Mouse (Mus musculus) granulocyte monocyte progenitor cell, adult 5-6 weeks (primary cell): Measurements from ENCODE around the gene Serpina5. TPM values are rescaled to one million over a fixed set of nuclear protein-coding genes. Genes with fewer than 3 reads are reported as not detected.
"Not testable (repeated sequence)": the region's sequence is repeated elsewhere in the genome, so short reads cannot be mapped to it uniquely, and the experiment has no call there.

Source experiments
- ATAC-seq: replicated peaks from 2 replicates; pipeline ENCODE4 v1.8.0; 2016; ENCODE audit warnings: mild to moderate bottlenecking, moderate TSS enrichment, inconsistent platforms; ENCODE audit not compliant: poor library complexity, severe bottlenecking
- total RNA-seq, 2 experiments: library from RNA; stranded (forward) in 1 of 2; stranded (reverse) in 1 of 2; fragments of 200-712, 200-1000 nt in 1 of 2; fragments of >200 nt in 1 of 2; fragmentation: Nextera tagmentation in 1 of 2; gene quantifications; 2 replicates each; pipeline ENCODE4 v1.2.3; 2014 to 2017

Serpina5 gene
- total RNA-seq (2014; fragmentation: Nextera tagmentation): not detected in 2 replicates
- not detected in 2 replicates for total RNA-seq (2017)

- no peak for ATAC-seq
Measured at GRCm38 (mm10) chr12:104100768-104101167, at the start of gene Serpina5. Serpina5 (plus strand) TSS chr12:104101113.

- ATAC-seq: no peak
Measured at GRCm38 (mm10) chr12:104053995-104054394, 46.9 kb upstream of the Serpina5 start.

GRCm38 (mm10) chr12:104055755-104056154 is 45.2 kb upstream of the Serpina5 start:
- ATAC-seq: no peak

DNA sequence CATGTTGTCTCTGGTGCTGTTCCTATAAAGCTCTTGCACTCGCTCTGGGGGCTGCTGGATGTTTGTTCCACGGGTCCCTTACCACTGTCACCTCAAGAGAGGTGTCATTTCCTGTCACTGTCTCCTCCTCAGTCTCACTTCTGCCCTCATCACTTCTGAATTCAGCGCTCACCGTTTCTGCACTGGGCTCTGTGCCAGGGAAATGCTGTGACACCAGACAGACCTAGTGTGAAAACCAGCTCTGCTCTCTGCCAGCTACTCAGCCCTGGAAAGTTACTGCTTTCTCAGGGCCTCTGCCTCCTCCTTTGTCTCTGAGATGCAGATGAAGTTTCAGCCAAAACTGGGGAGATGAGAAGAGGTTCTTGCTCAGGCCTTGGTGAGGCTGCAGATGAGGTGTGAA is 43.9 kb upstream of the Serpina5 start:
- peak; percentile 57 for ATAC-seq

DNA sequence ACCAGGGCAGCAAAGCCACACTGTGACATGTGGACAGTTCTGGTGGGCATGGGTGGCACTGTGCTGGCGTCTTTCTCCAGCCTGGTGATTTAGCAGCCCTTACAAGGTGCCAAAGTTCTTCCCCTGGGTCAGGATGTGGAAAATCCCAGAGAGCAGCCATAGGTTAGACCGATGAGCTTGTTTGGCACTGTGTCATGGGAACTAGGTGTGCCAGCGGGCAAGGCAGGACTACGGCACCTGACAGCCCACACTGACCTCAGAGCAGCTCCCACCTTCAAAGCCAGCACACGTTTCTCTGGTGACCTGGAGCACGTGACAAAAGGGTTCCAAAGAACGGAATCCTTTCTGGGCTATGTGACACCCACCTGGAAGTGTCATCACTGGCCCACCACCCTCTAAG is 43.4 kb upstream of the Serpina5 start:
- no peak for ATAC-seq

- no peak for ATAC-seq
Measured at GRCm38 (mm10) chr12:104060126-104060525, 40.8 kb upstream of the Serpina5 start.

GRCm38 (mm10) chr12:104061862-104062261 is 39.1 kb upstream of the Serpina5 start:
- ATAC-seq: peak; percentile 75

DNA sequence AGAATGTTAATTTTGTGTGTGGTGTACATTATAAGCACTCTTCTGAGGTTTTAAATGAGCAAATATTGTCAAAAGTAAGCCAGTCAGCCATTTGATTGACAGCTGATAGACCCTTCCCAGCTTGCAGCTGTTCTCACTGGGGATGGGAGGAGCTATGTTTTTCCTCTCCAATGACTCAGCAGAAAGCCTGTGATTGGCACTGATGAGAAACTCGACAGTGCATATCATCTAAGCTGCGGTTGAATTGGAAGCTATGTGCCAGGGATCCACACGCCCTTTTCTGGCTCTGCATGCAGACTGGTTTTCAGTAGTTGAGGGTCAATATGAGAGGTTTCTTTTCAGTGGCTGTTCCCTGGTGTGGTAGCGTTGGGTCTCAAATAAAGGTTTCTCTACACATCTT is 36.4 kb upstream of the Serpina5 start:
- no peak for ATAC-seq

DNA sequence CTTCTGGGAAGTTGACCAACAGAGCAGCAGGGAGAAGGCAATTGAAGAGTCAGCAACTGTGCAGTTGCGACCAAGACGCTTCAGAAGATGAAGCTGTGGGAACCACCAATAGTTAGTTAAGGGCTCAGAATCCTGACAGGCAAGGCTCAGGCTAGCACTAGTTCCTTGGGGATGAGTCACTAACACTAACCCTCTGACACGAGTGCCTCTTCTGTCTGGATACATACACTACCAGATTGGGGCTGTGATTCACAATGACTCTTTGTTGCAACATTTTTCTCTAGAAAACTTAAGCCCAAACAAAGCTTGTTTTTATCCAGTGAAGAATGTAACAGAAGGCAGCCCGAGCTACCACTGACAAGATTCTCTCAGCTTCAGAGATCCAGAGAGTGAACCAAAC is 35.9 kb upstream of the Serpina5 start:
- ATAC-seq: no peak

GRCm38 (mm10) chr12:104066241-104066640 is 34.7 kb upstream of the Serpina5 start:
- peak; percentile 54 for ATAC-seq

DNA sequence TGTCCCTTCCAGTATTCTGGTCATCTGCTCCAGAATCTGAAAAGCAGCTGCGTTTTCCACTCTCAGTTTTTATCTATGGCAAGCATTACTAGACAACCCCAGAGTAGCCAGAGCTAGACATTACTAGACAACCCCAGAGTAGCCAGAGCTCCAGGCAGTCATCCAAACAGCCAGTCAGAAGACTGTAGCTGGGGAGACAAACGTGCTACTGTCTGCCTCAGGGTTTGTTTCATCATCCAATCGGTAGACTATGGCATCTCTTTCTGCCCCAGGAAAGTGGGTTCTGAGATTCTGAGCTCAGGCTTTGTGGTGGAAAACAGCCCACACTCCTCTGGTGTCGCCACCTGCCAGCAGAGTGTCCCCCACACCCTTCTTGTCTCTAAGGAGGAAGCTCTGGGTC is 33.4 kb upstream of the Serpina5 start:
- ATAC-seq: peak; percentile 78

DNA sequence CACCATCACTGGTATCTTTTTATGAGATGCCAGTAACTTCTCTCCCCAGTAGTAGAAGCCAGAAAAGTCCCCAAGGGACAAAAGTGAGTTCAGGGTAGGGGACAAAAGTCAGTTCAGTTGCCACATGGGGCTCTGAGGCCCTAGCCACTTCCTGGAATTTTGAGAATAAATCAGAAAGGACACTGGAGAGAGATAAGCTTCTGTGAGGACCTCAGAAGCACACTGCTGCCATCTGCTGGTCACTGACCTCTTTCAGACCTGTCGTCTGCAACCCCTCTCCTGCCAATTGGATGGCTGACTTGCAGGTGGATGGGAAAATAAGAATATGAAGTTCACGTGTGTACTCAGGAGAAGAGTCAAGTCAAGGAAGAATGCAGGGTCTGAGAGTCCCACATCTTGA is 31.3 kb upstream of the Serpina5 start:
- peak; percentile 60 for ATAC-seq

DNA sequence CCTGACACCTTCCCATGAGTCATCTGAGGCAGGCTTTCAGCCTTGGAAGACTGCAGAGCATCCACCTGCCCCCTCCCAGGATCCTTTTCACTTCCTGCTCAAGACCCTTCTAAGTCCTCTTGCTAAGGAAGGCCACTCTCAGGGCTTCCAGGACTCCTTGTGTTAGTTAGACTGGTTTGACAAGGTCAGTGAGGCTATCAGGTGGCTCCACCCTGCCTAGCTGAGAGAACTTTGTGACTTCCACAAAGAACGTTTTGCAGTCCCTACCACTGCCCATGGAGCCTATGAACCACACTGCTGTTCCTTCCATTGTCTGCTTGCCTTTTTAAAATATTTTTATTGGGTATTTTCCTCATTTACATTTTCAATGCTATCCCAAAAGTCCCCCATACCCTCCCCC is 29.2 kb upstream of the Serpina5 start:
- no peak for ATAC-seq

DNA sequence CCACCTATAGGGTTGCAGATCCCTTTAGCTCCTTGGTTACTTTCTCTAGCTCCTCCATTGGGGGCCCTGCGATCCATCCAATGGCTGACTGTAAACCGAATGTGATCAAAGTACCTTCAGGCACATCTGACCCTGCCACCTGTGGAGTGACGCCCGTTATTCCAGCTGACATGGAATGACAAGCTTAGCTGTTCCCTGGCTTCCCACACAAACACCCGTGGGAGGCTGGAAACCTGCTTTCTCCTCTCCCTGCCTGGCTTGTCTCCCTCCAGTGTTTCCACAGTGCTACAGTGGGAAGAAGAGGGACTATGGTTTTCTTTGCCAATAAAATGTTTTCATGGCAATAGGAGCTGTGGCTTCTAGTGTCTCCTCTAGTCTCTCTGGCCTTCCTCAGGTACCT is 28.6 kb upstream of the Serpina5 start:
- ATAC-seq: no peak

DNA sequence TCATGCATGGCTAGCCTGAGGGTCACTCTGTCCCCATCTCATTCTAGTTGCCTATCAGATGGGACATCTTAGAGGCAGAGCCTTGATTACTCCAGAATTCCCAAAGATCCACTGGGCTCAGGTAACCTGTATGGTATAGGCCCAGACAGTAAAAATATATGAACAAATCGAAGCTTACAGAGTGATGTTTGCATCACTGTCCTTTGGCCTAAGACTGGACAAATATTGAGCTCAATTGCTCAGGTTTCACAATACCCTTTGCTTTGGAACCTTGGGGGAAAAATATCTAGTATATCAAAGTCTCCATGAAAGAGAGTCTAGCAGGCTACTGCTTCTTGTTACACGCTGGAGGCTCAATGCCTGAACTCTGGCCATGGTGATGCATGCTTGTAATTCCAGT is 10.8 kb upstream of the Serpina5 start:
- ATAC-seq: no peak

- no peak for ATAC-seq
Measured at GRCm38 (mm10) chr12:104091303-104091702, 9.6 kb upstream of the Serpina5 start.

GRCm38 (mm10) chr12:104105847-104106246 is 4.9 kb downstream of the Serpina5 start:
- ATAC-seq: no peak

- no peak for ATAC-seq
Measured at GRCm38 (mm10) chr12:104106919-104107318, 6.0 kb downstream of the Serpina5 start.

- ATAC-seq: no peak
Measured at GRCm38 (mm10) chr12:104108507-104108906, 7.6 kb downstream of the Serpina5 start.

GRCm38 (mm10) chr12:104112333-104112732 is 11.4 kb downstream of the Serpina5 start, which contains the start of gene Serpina3a:
Serpina3a (plus strand) TSS chr12:104112724.
- ATAC-seq: not testable (repeated sequence)

GRCm38 (mm10) chr12:104114921-104115579 is 14.1 kb downstream of the Serpina5 start:
- no peak for ATAC-seq

GRCm38 (mm10) chr12:104123097-104123496 is 22.2 kb downstream of the Serpina5 start:
- peak; percentile 18; the same call in 1 of the 2 replicates for ATAC-seq
